Mouse (Mus musculus) bone marrow, adult 2 months (tissue): ENCODE measurements around the gene Polr2i.
"Not testable (repeated sequence)": the region's sequence is repeated elsewhere in the genome, so short reads cannot be mapped to it uniquely, and the experiment has no call there.

ENCODE experiments used
- CTCF ChIP-seq: fragments of 200-500 bp; IDR thresholded peaks from 2 replicates; pipeline ENCODE4 v1.5.1; 2011; ENCODE audit warnings: low read length, control low read depth; ENCODE audit not compliant: control insufficient read depth, insufficient read depth
- POLR2A ChIP-seq: fragments of 200-500 bp; IDR thresholded peaks from 2 replicates; pipeline ENCODE4 v1.6.1; 2011; ENCODE audit warnings: low read depth, mild to moderate bottlenecking, control low read depth, low read length, borderline replicate concordance; ENCODE audit not compliant: control insufficient read depth

DNA sequence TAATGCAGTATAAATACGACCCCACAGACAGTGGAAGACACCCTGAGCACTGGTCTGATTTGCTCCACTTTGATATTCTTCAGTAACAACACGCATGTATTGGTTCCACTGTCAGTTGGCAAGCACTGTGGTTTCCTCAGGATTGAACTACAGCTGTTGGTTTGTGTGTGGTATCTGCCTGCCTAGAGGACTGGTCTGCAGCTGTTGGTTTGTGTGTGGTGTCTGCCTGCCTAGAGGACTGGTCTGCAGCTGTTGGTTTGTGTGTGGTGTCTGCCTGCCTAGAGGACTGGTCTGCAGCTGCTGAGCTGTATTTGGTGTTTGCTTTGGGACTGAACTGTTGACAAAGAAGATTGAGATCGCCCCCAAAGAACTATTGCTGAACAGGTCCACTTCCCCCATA is 5.6 kb downstream of the Polr2i start:
- TF ChIP-seq CTCF, POLR2A: not testable (repeated sequence)
